Mouse (Mus musculus) gastrocnemius, postnatal 10 days (tissue): ENCODE measurements around the gene Rpl36a. TPM values are rescaled to one million over a fixed set of nuclear protein-coding genes. Genes with fewer than 3 reads are reported as not detected.

Source experiments
- DNase-seq: peaks from one replicate; pipeline ENCODE4 v3.0.0; 2021; ENCODE audit warnings: mixed read lengths
- total RNA-seq, 2 experiments: library from RNA; stranded (reverse); gene quantifications; 2 replicates each; pipeline ENCODE4 v1.2.3; 2021

Rpl36a gene
- total RNA-seq, 2 experiments from 2014 or later = 251 to 261 TPM

GRCm38 (mm10) chrX:134599922-134600565 is 14.6 kb downstream of the Rpl36a start:
- no peak for DNase-seq

DNA sequence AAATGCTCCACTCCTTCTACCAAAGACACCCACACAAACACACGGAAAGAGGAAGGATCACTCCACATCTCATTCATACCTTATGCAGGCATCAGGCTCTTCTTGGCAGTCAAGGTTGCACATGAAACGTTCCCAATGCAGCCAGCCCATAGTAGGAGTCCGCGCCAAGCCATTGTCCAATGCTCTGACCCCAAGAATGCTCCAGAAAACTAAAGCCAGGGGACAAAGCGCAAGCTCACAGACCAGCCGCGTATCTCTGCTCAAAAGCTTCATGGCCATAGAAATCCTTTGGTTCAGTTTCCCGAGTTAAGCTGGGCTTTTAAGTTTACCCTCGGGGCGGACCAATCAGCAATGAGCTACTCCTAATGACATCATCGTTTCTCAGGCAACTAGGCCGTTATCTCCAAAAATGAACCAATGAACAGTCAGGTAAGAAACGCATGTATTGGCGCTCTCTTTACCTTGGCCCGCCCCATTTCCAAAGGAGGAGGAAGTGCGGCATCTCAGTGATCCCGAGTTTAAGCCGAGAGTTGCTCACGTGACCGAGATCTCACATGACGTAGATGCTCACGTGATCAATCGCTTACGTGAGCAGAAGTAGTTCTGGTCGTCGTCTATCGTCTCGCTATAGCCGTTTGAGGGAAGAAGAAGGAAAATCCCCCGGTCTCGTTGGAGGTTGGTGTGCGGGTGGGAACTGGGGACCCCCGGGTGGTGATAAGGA is 15.4 kb downstream of the Rpl36a start, which contains the start of the genes Gla and Hnrnph2:
Gene Gla (minus strand): TSS at position 467 of the 721 bp plus-strand sequence.
Gene Hnrnph2 (plus strand): TSS at position 521 of the 721 bp plus-strand sequence.
- DNase-seq = peak; percentile 77

DNA sequence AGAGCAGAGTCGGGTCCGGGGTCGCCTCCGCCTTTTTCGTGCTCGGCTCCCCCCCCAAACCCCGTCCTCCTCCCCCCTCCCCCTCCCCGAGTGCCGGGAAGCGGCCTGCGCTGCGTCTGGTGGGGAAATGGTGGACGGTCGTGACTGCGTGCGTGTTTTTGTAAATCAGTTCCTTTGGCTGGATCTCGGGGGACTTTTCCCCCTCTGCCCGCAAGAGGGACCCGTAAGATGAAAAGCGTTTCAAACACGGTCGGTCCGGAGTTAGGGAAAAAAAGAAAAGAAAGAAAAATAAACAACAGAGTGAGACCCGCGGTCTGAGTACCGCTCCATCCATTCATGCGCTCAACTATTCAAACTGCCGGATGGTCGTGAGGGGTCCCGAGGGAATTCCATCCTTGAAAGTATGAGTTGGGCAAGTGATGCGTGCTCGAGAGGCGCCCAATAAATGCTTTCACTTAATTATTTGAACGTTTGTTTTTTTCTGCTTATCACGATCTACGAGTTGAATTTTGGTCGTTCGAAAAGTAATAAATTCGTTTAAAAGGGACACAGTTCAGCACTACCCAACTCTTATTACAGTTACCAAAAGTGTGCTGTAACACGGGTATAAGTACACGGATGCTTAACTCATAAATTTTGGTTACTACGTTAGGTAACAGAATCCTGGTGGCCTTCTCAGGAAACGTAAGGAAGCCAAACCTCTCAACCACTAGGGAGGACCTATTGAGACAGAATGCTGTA is 16.1 kb downstream of the Rpl36a start:
- DNase-seq = no peak

- DNase-seq = no peak
Measured at GRCm38 (mm10) chrX:134609472-134609871, 24.0 kb downstream of the Rpl36a start.

DNA sequence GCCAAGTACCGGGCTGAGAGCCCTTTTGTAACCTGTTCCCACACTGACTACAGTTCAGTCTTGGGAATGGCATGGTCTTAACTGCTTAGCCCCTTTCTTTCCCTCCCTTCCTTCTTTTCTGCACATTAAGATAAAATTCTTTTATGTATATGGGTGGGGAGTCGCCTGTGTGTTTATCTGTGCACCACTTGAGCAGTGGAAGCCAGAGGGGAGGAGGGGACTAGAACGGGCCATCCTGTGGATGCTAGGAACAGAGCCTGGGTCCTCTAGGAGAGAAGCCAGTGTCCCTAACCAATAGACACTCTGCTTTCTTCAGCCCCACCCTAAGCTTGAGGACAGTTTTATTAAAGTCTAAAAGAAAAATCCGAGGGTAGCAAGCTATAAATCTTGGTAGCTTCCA is 25.5 kb downstream of the Rpl36a start:
- no peak for DNase-seq

DNA sequence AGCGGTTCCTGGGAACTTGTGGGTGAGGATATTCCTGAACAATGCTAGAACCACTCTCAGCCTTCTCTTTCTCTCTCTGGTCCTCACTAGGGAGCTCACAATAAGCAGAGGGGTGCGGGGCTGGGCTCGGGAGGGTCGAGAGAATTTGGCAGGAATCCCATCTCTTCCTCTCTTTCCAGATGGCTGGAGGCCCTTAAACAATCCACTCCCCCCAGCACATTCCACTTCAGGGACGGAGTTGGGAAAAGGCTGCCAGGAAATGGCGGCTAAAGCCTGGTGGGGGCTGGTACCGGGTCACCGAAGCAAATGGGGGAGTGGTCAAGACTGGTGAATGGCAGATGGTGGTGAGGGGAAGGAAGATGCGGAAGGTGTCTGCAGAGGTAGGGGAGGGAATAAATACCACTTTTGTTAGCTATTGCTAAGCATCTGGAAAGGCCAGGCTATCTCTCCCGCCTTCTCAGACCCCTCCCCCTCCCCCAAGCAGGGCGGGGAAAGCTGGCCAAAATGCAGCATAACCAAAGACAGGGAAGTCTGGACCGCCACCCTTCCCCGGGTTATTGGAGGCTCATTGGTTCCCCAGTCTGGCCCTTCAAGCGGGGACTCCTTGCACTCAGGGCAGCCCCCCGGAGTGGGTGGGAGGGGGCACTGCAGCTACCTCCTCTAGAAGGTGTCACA is 27.0 kb downstream of the Rpl36a start:
- peak; percentile 30 for DNase-seq

- no peak for DNase-seq
Measured at GRCm38 (mm10) chrX:134614306-134614705, 28.9 kb downstream of the Rpl36a start.

DNA sequence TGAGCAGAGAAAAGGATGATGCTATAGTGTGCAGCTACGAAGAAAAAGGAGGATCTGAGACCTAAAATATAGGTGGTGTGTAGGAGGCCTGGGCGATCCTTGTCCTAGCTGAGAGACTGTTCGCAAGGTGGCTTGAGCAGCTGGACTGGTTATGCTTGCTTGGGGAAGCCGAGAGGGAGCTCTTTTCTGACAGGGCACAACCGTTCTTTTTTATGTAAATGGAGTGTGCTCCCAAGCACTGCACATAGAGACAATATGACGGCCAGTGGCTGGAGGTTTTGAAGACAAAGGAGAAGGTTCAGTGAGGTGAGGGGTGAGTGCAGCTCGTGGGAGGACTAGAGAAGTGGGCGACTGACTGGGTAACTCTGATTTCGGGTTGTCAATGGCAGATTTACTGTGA is 34.2 kb downstream of the Rpl36a start:
- no peak for DNase-seq

GRCm38 (mm10) chrX:134620254-134620865 is 34.9 kb downstream of the Rpl36a start:
- no peak for DNase-seq

GRCm38 (mm10) chrX:134621685-134622084 is 36.2 kb downstream of the Rpl36a start:
- DNase-seq = no peak

DNA sequence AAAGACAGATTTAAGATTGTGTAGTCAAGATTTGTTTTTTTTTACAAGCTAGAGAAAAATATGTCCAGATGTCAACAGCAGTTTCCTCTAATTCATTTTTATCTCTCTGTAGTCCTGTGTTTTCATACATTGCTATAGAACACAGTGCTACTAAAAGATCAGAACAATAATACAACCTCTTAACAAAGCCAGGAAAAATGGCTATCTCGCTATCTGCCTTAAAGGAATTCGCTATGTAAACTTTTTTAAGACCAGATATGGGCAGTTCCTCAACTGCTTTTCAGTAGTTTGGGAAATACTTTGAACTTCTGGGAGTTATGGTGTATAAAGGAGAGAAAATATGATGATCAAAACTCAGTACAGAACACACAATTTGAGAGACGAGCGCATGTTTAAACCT is 37.9 kb downstream of the Rpl36a start:
- DNase-seq = no peak

- no peak for DNase-seq
Measured at GRCm38 (mm10) chrX:134628200-134628599, 42.7 kb downstream of the Rpl36a start.

DNA sequence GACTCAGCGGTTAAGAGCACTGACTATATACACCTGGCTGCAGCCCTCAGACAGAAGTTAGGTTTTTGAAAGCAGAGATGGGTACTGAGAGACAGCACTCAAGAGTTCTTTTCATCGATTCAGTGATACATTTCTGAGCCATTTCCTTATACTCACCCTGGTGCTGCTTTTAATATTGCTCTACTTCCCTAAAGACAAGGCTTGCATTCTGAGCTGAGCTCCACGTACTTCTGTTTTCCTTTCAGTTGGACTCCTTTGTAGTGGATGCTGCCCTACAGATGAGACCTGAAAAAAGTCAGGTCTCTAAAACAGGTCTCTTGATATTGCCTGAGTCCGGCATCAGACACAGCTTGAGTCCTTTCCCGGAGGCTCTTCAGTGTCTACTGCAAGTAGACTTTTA is 47.3 kb downstream of the Rpl36a start:
- no peak for DNase-seq

DNA sequence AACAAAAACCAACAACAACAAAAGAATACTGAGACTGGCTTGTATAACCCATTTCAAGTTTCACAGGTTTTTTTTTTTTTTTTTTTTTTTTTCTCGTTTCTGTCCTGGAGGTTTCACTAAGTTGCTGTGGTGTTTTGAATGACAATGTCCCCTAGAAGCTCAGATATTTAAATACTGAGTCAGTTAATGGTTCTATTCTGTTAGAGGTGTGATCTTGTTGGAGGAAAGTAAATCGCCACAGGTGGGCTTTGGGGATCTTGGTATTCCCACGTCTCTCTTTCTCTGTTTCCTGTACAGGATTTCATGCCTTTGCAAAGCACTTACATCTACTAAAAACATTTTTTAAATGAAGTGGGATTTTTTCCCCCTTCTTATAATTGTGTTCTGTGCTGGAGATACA is 49.7 kb downstream of the Rpl36a start:
- DNase-seq = no peak

DNA sequence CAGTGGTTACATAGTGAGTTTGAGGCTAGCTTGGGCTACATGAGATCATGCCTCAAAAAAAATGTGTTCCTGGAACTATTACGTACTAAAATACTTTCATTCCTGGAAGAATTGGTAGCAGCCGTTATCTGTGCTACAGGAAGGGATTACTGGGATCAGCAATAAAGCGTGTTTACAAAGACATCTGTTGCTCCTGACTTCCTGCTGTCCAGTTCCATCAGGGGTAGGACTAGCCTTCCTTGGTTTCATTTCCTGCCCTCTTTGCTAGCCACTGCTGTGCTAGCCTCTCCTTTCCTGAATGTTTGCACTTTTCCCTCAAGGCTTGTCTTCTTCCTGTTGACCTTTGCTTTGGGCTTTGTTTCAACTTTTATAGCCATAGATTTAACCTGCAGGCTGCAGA is 50.4 kb downstream of the Rpl36a start:
- no peak for DNase-seq

Other genes with a start within 250 kb of the Rpl36a start
- 10 to 100 TPM; 14.0 TPM for gene Drp2, start 181.1 kb upstream of the Rpl36a start, total RNA-seq
- gene Taf7l, start 109.2 kb upstream of the Rpl36a start, total RNA-seq = not detected
- gene Timm8a1, start 43.8 kb upstream of the Rpl36a start, total RNA-seq = 10 to 100 TPM; 16.1 to 19.7 TPM
- gene Btk, start 2.1 kb upstream of the Rpl36a start, total RNA-seq = 1 to 10 TPM in 1 of 2 experiments, under 1 TPM in 1; 0.78 to 1.3 TPM
- 1 to 10 TPM; 2.0 to 2.5 TPM for gene Gla, start 15.5 kb downstream of the Rpl36a start, total RNA-seq
- gene Hnrnph2, start 15.5 kb downstream of the Rpl36a start, total RNA-seq = 10 to 100 TPM; 59.1 to 65.2 TPM
- 10 to 100 TPM; 25.4 to 29.8 TPM for gene Armcx4, start 100.9 kb downstream of the Rpl36a start, total RNA-seq
- gene Armcx1, start 132.3 kb downstream of the Rpl36a start, total RNA-seq = 10 to 100 TPM in 1 of 2 experiments, 1 to 10 TPM in 1; 9.4 to 12.7 TPM
- 10 to 100 TPM; 11.2 to 12.7 TPM for gene Armcx6, start 165.8 kb downstream of the Rpl36a start, total RNA-seq
- gene Armcx3, start 170.9 kb downstream of the Rpl36a start, total RNA-seq = 10 to 100 TPM; 49.8 to 54.3 TPM
- gene Armcx2, start 223.6 kb downstream of the Rpl36a start, total RNA-seq = 10 to 100 TPM; 30.9 to 42.7 TPM